Mouse (Mus musculus) brain, embryonic 14.5 days (tissue): ENCODE measurements around the gene Garem2.

Experiments
- CTCF ChIP-seq: fragments of 200-500 bp; IDR thresholded peaks from 2 replicates; pipeline ENCODE4 v1.5.1; 2012; ENCODE audit warnings: inconsistent platforms, mild to moderate bottlenecking, moderate library complexity, borderline replicate concordance; ENCODE audit not compliant: insufficient read depth, insufficient read length; ENCODE audit errors: extremely low read depth
- POLR2A ChIP-seq: fragments of 200-500 bp; IDR thresholded peaks from 2 replicates; pipeline ENCODE4 v1.6.1; 2012; ENCODE audit warnings: mild to moderate bottlenecking, inconsistent platforms, borderline replicate concordance; ENCODE audit not compliant: poor library complexity, insufficient read depth, insufficient read length, severe bottlenecking; ENCODE audit errors: extremely low read depth

- TF ChIP-seq CTCF = no peak
- no peak for TF ChIP-seq POLR2A
These were observed 12.3 kb upstream of the Garem2 start for GRCm38 (mm10) chr5:30092701-30093100.
